Mouse (Mus musculus) limb, embryonic 14.5 days (tissue): Measurements from ENCODE around the gene Fam193a. TPM values are rescaled to one million over a fixed set of nuclear protein-coding genes. Genes with fewer than 3 reads are reported as not detected.

Source experiments
- ATAC-seq: fragments of 200-750 bp; cut with Nextera tagmentation; 2 replicates; pipeline ENCODE4 v1.8.0; 2017; ENCODE audit warnings: low read depth, moderate number of reproducible peaks, moderate TSS enrichment; ENCODE audit not compliant: low FRiP score
- DNase-seq: peaks from one replicate; pipeline ENCODE4 v3.0.0-alpha.2; 2015; ENCODE audit warnings: low spot score
- H3K27ac ChIP-seq: fragments of 300-500 bp; sonication (generic); replicated peaks from 2 replicates; pipeline ENCODE4 v1.5.1; 2014; ENCODE audit warnings: low read depth, mild to moderate bottlenecking, low read length, moderate library complexity, mixed read lengths
- H3K27me3 ChIP-seq: fragments of 300-500 bp; sonication (generic); 2 replicates; pipeline ENCODE4 v1.6.1; 2014; ENCODE audit warnings: low read length, mixed read lengths; ENCODE audit not compliant: control insufficient read depth, insufficient read depth
- H3K36me3 ChIP-seq: fragments of 300-500 bp; sonication (generic); 2 replicates; pipeline ENCODE4 v1.6.1; 2014; ENCODE audit warnings: mild to moderate bottlenecking, low read length, moderate library complexity, mixed read lengths; ENCODE audit not compliant: control insufficient read depth, insufficient read depth
- H3K4me1 ChIP-seq: fragments of 300-500 bp; sonication (generic); 2 replicates; pipeline ENCODE4 v1.6.1; 2014; ENCODE audit warnings: antibody characterized with exemption, low read length, mixed read lengths; ENCODE audit not compliant: control insufficient read depth, insufficient read depth
- H3K4me2 ChIP-seq: fragments of 300-500 bp; sonication (generic); replicated peaks from 2 replicates; pipeline ENCODE4 v1.6.1; 2014; ENCODE audit warnings: low read depth, mild to moderate bottlenecking, low read length, moderate library complexity; ENCODE audit not compliant: severe bottlenecking
- H3K4me3 ChIP-seq: fragments of 300-500 bp; sonication (generic); replicated peaks from 2 replicates; pipeline ENCODE4 v1.5.1; 2014; ENCODE audit warnings: low read length
- H3K9ac ChIP-seq: fragments of 300-500 bp; sonication (generic); 2 replicates; pipeline ENCODE4 v1.6.1; 2014; ENCODE audit warnings: mild to moderate bottlenecking, low read depth, low read length, moderate library complexity; ENCODE audit not compliant: severe bottlenecking
- H3K9me3 ChIP-seq: fragments of 300-500 bp; sonication (generic); 2 replicates; pipeline ENCODE4 v1.6.1; 2016; ENCODE audit warnings: low read length; ENCODE audit not compliant: control insufficient read depth
- POLR2A ChIP-seq: fragments of 200-500 bp; IDR thresholded peaks from 2 replicates; pipeline ENCODE4 v1.8.0; 2012; ENCODE audit warnings: inconsistent platforms, mild to moderate bottlenecking, moderate library complexity, borderline replicate concordance; ENCODE audit not compliant: insufficient read depth, insufficient read length; ENCODE audit errors: extremely low read depth
- WGBS: fragments of 180-500 bp; shearing (Covaris S2); extraction: QIAGEN DNeasy Blood & Tissue Kit; methylation state at CpG from one replicate; pipeline ENCODE4 v1.1.7; 2014; 5-methylcytosine and 5-hydroxymethylcytosine counted together
- polyA plus RNA-seq, 2 experiments: library from polyadenylated mRNA; depleted of rRNA in 1 of 2; stranded (reverse) in 1 of 2; unstranded in 1 of 2; fragments of >200 nt; fragmentation: Nextera tagmentation in 1 of 2; extraction: Ambion mirVana in 1 of 2; gene quantifications; 2 replicates each; pipeline versions ENCODE4 v1.2.1 to v1.2.3; 2012 to 2014

Fam193a gene
- polyA plus RNA-seq, 2 experiments: 16.6 to 57.5 TPM

DNA sequence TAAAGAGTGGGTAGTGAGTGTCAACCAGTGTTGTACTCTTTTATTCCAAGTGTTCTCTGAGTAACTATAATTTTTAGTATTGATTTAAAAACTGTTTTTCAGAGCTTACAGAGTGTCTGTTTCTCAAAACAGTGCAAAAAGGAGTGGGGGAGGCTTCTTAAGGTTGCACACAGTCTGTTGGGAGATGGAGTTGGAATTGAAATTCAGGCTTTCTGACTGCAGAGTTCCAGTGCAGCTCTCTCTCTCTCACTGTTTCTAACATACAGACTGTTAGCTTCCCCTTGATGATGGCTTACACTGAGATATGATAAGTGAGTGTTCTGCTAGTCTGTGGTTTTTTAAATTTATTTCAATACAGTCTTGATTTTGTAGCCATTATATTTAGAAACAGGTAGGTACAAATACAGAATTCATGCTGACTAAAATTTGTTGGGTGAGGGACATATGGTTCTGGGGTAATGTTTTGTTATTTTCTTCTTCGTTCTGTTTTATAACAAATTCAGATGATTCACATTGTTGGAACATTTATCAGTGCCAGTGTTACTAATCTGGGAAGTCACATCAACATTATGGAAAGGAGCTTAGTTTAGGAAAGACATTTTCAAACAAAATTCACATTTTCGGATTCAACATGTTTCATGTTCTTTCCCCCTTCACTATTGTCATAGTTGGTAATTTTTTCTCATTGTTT lies 26.3 kb downstream of the Fam193a start:
- Histone ChIP-seq H3K4me1 (no peaks in the 10 kb centered on the region), H3K4me2 (no peak overlapping the region), H3K27me3 (no peaks in the 10 kb centered on the region), H3K9me3 (no peaks in the 10 kb centered on the region), H3K4me3 (no peak overlapping the region), H3K36me3 (no peaks in the 10 kb centered on the region), H3K27ac (no peak overlapping the region), H3K9ac (no peak overlapping the region)
- whole genome bisulfite sequencing: 94% methylated on average over 2 of the region's 2 CpGs
- no peak for TF ChIP-seq POLR2A
- no peak for DNase-seq
- no peak for ATAC-seq

- no peak overlapping the region for H3K9ac ChIP-seq
- 92% methylated on average over 2 of the region's 2 CpGs for WGBS
- no peaks in the 10 kb centered on the region for H3K36me3 ChIP-seq
- no peak overlapping the region for H3K27ac ChIP-seq
- no peak overlapping the region for H3K4me2 ChIP-seq
- TF ChIP-seq POLR2A: no peak
- no peak for ATAC-seq
- no peak overlapping the region for H3K4me3 ChIP-seq
- H3K27me3 ChIP-seq: no peaks in the 10 kb centered on the region
- no peaks in the 10 kb centered on the region for H3K4me1 ChIP-seq
- no peaks in the 10 kb centered on the region for H3K9me3 ChIP-seq
- no peak for DNase-seq
These were observed 28.1 kb downstream of the Fam193a start for GRCm38 (mm10) chr5:34397866-34398265.

DNA sequence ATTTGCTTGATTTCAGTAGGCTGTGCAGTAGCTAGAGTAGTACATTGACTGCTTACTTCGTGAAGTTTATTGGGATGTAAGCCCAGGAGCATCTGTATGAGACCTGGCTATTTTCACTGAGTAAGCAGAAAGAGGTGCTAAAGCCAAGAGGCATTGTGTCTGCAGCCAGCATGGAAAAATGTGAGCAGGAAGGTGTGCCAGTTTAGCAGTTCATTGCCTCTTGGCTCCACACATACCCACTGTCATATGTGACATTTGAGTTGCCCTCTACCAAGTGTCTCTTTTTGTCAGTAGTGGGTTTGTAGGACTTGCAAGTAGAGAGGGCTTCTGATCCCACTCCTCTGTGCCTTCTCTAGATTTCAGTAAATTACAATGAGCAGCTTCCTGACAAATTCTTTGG lies 28.6 kb downstream of the Fam193a start:
- DNase-seq: no peak
- WGBS: 74% methylated on average over 1 of the region's 1 CpGs
- H3K27me3 ChIP-seq: no peaks in the 10 kb centered on the region
- no peak for TF ChIP-seq POLR2A
- H3K9me3 ChIP-seq: no peaks in the 10 kb centered on the region
- no peak for ATAC-seq
- no peak overlapping the region for H3K4me3 ChIP-seq
- no peak overlapping the region for H3K27ac ChIP-seq
- H3K4me1 ChIP-seq: no peaks in the 10 kb centered on the region
- H3K4me2 ChIP-seq: no peak overlapping the region
- H3K36me3 ChIP-seq: no peaks in the 10 kb centered on the region
- H3K9ac ChIP-seq: no peak overlapping the region

DNA sequence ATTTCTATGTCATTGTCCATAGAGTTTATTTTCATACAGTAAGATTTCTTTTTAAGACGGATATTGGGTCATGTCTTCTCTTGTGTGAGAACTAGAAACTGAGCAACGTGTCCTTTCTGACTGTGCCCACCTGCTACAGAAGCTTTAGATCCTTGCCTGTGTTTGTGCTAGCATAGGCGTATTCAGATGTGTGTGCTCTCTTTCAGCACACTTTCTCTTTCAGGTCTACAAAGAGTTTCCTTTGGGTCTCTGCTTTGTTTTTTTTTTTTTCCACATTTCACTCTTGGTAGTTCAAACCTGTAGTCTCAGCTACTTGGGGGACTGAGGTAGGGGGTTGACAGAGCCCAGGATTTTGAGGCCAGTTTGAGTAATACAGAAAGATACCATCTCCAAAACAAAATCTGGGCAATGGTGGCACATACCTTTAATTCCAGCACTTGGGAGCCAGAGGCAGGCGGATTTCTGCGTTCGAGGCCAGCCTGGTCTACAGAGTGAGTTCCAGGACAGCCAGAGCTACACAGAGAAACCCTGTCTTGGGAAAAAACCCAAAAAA lies 37.7 kb downstream of the Fam193a start:
- Histone ChIP-seq H3K9ac (no peak overlapping the region), H3K36me3 (peaks cover 7% of the 10 kb centered on the region), H3K9me3 (no peaks in the 10 kb centered on the region), H3K4me3 (no peak overlapping the region), H3K4me2 (no peak overlapping the region), H3K4me1 (no peaks in the 10 kb centered on the region), H3K27me3 (no peaks in the 10 kb centered on the region), H3K27ac (no peak overlapping the region)
- no peak for TF ChIP-seq POLR2A
- WGBS: 91% methylated on average over 6 of the region's 6 CpGs
- DNase-seq (no peak), ATAC-seq (no peak)

GRCm38 (mm10) chr5:34409002-34409401 lies 39.3 kb downstream of the Fam193a start:
- Histone ChIP-seq H3K4me3 (no peak overlapping the region), H3K4me2 (no peak overlapping the region), H3K27me3 (no peaks in the 10 kb centered on the region), H3K9ac (no peak overlapping the region), H3K9me3 (no peaks in the 10 kb centered on the region), H3K36me3 (peaks cover 11% of the 10 kb centered on the region), H3K27ac (no peak overlapping the region), H3K4me1 (peaks cover 2% of the 10 kb centered on the region; the same call in 1 of the 2 replicates)
- no peak for TF ChIP-seq POLR2A
- ATAC-seq (no peak), DNase-seq (no peak)
- 88% methylated on average over 1 of the region's 1 CpGs for WGBS
